ENCODE assay signal across 15 mouse cellular contexts in genomic region chr17:83179151-83179531, GRCm38 (mm10). TPM values are rescaled to one million over a fixed set of nuclear protein-coding genes. Genes with fewer than 3 reads are reported as not detected.
DNase-seq lines count a peak whose midpoint lies in the region; ATAC-seq lines count a peak whose summit lies in the region.
"Had no signal": no experiment of that assay in that cellular context is flagged by ENCODE, and none has a peak within 500 bp of the region (broad histone marks: within the 10 kb centered on the region; RNA-seq: fewer than 3 reads in every experiment).

No protein-coding gene starts in this region.

- no peaks in the 10 kb centered on the region for H3K9me3 ChIP-seq in hindbrain, embryonic 10.5 days
- H3K9me3 ChIP-seq in hindbrain, embryonic 14.5 days (ENCODE audit: control insufficient read depth, low read length), result no peaks in the 10 kb centered on the region
- no peaks in the 10 kb centered on the region for H3K9me3 ChIP-seq in lung, embryonic 15.5 days
- no peaks in the 10 kb centered on the region for H3K9me3 ChIP-seq in embryonic facial prominence, embryonic 13.5 days
- no peaks in the 10 kb centered on the region for H3K9me3 ChIP-seq in midbrain, embryonic 15.5 days
- H3K9me3 ChIP-seq: hindbrain, embryonic 15.5 days; midbrain, embryonic 12.5 days had no signal

- DNase-seq in hindbrain, embryonic 10.5 days (ENCODE audit: low spot score), result peak; percentile 51
- no peak for DNase-seq in hindbrain, embryonic 14.5 days (ENCODE audit: low spot score)
- DNase-seq in lung, adult 18-20 months, result no peak
- no peak for DNase-seq in frontal cortex, postnatal 25 days (ENCODE audit: low spot score in 2 of 2)
- DNase-seq: gastrocnemius, postnatal 14 days; layer of hippocampus, adult 9-11 months; right cerebral cortex, postnatal 14 days; thymus, postnatal 4 days had no signal

- ATAC-seq in hindbrain, embryonic 14.5 days (ENCODE audit: low FRiP score), result no peak
- ATAC-seq in lung, embryonic 15.5 days (ENCODE audit: borderline replicate concordance, extremely low read depth, low FRiP score, low TSS enrichment), result peak; percentile 51; the same call in 1 of the 2 replicates
- ATAC-seq in embryonic facial prominence, embryonic 13.5 days (ENCODE audit: insufficient number of reproducible peaks, insufficient read depth, low FRiP score, low TSS enrichment, low read depth), result peak; percentile 29; the same call in 1 of the 2 replicates
- peak; percentile 30; the same call in 1 of the 2 replicates for ATAC-seq in midbrain, embryonic 15.5 days (replicated peaks)
- ATAC-seq in CD4-positive, CD25-positive, alpha-beta regulatory T cell, adult 4 months, result no peak

- no peak overlapping the region for H3K4me2 ChIP-seq in hindbrain, embryonic 14.5 days (replicated peaks)
- no peak overlapping the region for H3K4me2 ChIP-seq in lung, embryonic 15.5 days
- no peak overlapping the region for H3K4me2 ChIP-seq in embryonic facial prominence, embryonic 13.5 days
- no peak overlapping the region for H3K4me2 ChIP-seq in midbrain, embryonic 15.5 days
- H3K4me2 ChIP-seq: heart, embryonic 12.5 days; hindbrain, embryonic 15.5 days; midbrain, embryonic 12.5 days had no signal

- H3K4me3 ChIP-seq in hindbrain, embryonic 10.5 days, result no peak overlapping the region
- no peak overlapping the region for H3K4me3 ChIP-seq in hindbrain, embryonic 14.5 days (replicated peaks; ENCODE audit: low read length)
- H3K4me3 ChIP-seq in lung, embryonic 15.5 days, result no peak overlapping the region
- no peak overlapping the region for H3K4me3 ChIP-seq in embryonic facial prominence, embryonic 13.5 days
- no peak overlapping the region for H3K4me3 ChIP-seq in midbrain, embryonic 15.5 days
- H3K4me3 ChIP-seq: heart, embryonic 12.5 days; hindbrain, embryonic 15.5 days; midbrain, embryonic 12.5 days had no signal

- H3K4me1 ChIP-seq in hindbrain, embryonic 10.5 days (replicated peaks), result peaks cover 56% of the 10 kb centered on the region
- H3K4me1 ChIP-seq in hindbrain, embryonic 14.5 days (replicated peaks; ENCODE audit: control insufficient read depth, insufficient read depth, low read length), result peaks cover 11% of the 10 kb centered on the region; the same call in 1 of the 2 replicates
- peaks cover 22% of the 10 kb centered on the region for H3K4me1 ChIP-seq in lung, embryonic 15.5 days
- H3K4me1 ChIP-seq in embryonic facial prominence, embryonic 13.5 days, result peaks cover 19% of the 10 kb centered on the region
- peaks cover 12% of the 10 kb centered on the region; the same call in 1 of the 2 replicates for H3K4me1 ChIP-seq in midbrain, embryonic 15.5 days

- H3K9ac ChIP-seq in hindbrain, embryonic 14.5 days, result no peak overlapping the region
- no peak overlapping the region for H3K9ac ChIP-seq in lung, embryonic 15.5 days
- no peak overlapping the region for H3K9ac ChIP-seq in embryonic facial prominence, embryonic 13.5 days
- no peak overlapping the region for H3K9ac ChIP-seq in midbrain, embryonic 15.5 days
- H3K9ac ChIP-seq: heart, embryonic 12.5 days; hindbrain, embryonic 15.5 days; midbrain, embryonic 12.5 days had no signal

- peak overlapping the region; percentile 56 for H3K27ac ChIP-seq in hindbrain, embryonic 10.5 days
- no peak overlapping the region for H3K27ac ChIP-seq in hindbrain, embryonic 14.5 days
- no peak overlapping the region for H3K27ac ChIP-seq in lung, embryonic 15.5 days
- no peak overlapping the region for H3K27ac ChIP-seq in embryonic facial prominence, embryonic 13.5 days
- H3K27ac ChIP-seq in midbrain, embryonic 15.5 days, result no peak overlapping the region
- H3K27ac ChIP-seq: hindbrain, embryonic 15.5 days; midbrain, embryonic 12.5 days had no signal

- no peaks in the 10 kb centered on the region for H3K36me3 ChIP-seq in hindbrain, embryonic 10.5 days
- no peaks in the 10 kb centered on the region for H3K36me3 ChIP-seq in hindbrain, embryonic 14.5 days (replicated peaks; ENCODE audit: control insufficient read depth, insufficient read depth)
- no peaks in the 10 kb centered on the region for H3K36me3 ChIP-seq in lung, embryonic 15.5 days
- no peaks in the 10 kb centered on the region for H3K36me3 ChIP-seq in embryonic facial prominence, embryonic 13.5 days
- H3K36me3 ChIP-seq in midbrain, embryonic 15.5 days (replicated peaks), result no peaks in the 10 kb centered on the region
- H3K36me3 ChIP-seq: heart, embryonic 12.5 days; hindbrain, embryonic 15.5 days; midbrain, embryonic 12.5 days had no signal

- H3K27me3 ChIP-seq in hindbrain, embryonic 10.5 days (ENCODE audit: insufficient read depth, poor library complexity, severe bottlenecking), result peaks cover 22% of the 10 kb centered on the region
- no peaks in the 10 kb centered on the region for H3K27me3 ChIP-seq in hindbrain, embryonic 14.5 days (ENCODE audit: control insufficient read depth, insufficient read depth, low read length)
- H3K27me3 ChIP-seq in lung, embryonic 15.5 days, result no peaks in the 10 kb centered on the region
- peaks cover 37% of the 10 kb centered on the region for H3K27me3 ChIP-seq in embryonic facial prominence, embryonic 13.5 days
- H3K27me3 ChIP-seq in midbrain, embryonic 15.5 days (replicated peaks), result no peaks in the 10 kb centered on the region
- H3K27me3 ChIP-seq: heart, embryonic 12.5 days; hindbrain, embryonic 15.5 days had no signal

- WGBS in hindbrain, embryonic 10.5 days, result 36% methylated on average over 6 of the region's 6 CpGs
- 35% methylated on average over 6 of the region's 6 CpGs for WGBS in hindbrain, embryonic 14.5 days
- WGBS in lung, embryonic 15.5 days, result 41% methylated on average over 6 of the region's 6 CpGs
- WGBS in embryonic facial prominence, embryonic 13.5 days, result 33% methylated on average over 6 of the region's 6 CpGs
- WGBS in midbrain, embryonic 15.5 days, result 48% methylated on average over 6 of the region's 6 CpGs

RNA-seq across cellular contexts. Expression of gene Pkdcc, which starts 36.0 kb away (rescaled TPM):
- polyA plus RNA-seq in hindbrain, embryonic 10.5 days (2016; fragmentation: Nextera tagmentation; extraction: Ambion mirVana), result 9.1 and 11.4 TPM in 2 replicates
- 5.5 and 7.5 TPM in 2 replicates for polyA plus RNA-seq in hindbrain, embryonic 14.5 days (2014; fragmentation: Nextera tagmentation; extraction: Ambion mirVana)
- polyA plus RNA-seq in lung, embryonic 15.5 days (2015; fragmentation: Nextera tagmentation; extraction: Ambion mirVana), result 13.3 and 13.4 TPM in 2 replicates
- polyA plus RNA-seq in embryonic facial prominence, embryonic 13.5 days (2015; fragmentation: Nextera tagmentation; extraction: Ambion mirVana), result 5.6 and 8.1 TPM in 2 replicates
- 4.3 and 5.5 TPM in 2 replicates for polyA plus RNA-seq in midbrain, embryonic 15.5 days (2015; fragmentation: Nextera tagmentation; extraction: Ambion mirVana)
- not detected for polyA plus RNA-seq in CD4-positive, CD25-positive, alpha-beta regulatory T cell, adult 4 months (2017; shearing (Covaris generic))

Comparison
In these comparisons a context has a peak if more than half of its experiments do, and no peak if none do; other contexts are left out.
1. ATAC-seq: peak in lung, embryonic 15.5 days (single experiment), embryonic facial prominence, embryonic 13.5 days (single experiment) and midbrain, embryonic 15.5 days (single experiment); none in hindbrain, embryonic 14.5 days (single experiment) and CD4-positive, CD25-positive, alpha-beta regulatory T cell, adult 4 months (single experiment).